Mouse (Mus musculus) cerebellum, adult 9-10 months (tissue): ENCODE measurements at regions not wholly inside any gene's neighbourhood (a gene's known extent, or its start where the extent isn't known, plus 50 kb on each side); places are given as distances from the start of the nearest gene placed in this dataset.

ENCODE experiments used
- DNase-seq: peaks from one replicate; pipeline ENCODE4 v3.0.0; 2022

GRCm38 (mm10) chr5:132621751-132622150, 78.6 kb upstream of the Auts2 start:
- no peak for DNase-seq

GRCm38 (mm10) chr5:132617241-132617640, 74.1 kb upstream of the Auts2 start:
- no peak for DNase-seq

- DNase-seq = no peak
Observed at GRCm38 (mm10) chr5:132609251-132609650, 66.1 kb upstream of the Auts2 start.

GRCm38 (mm10) chr5:132606216-132606615, 63.1 kb upstream of the Auts2 start:
- DNase-seq = no peak

GRCm38 (mm10) chr5:132594796-132595195, 51.7 kb upstream of the Auts2 start:
- DNase-seq = peak; percentile 18
